Mouse (Mus musculus): ENCODE results near the gene Zfp472. TPM values are rescaled to one million over a fixed set of nuclear protein-coding genes. Genes with fewer than 3 reads are reported as not detected.

The Zfp472 gene
- polyA plus RNA-seq (2014; fragmentation: Nextera tagmentation; extraction: Ambion mirVana), result 14.0 and 14.5 TPM in 2 replicates

GRCm38 (mm10) chr17:32965623-32966290 lies at the start of gene Zfp472:
TSS of gene Zfp472 (plus strand) at chr17:32965814.
- H3K36me3 ChIP-seq (ENCODE audit: control insufficient read depth, insufficient read depth, low read length), result no peaks in the 10 kb centered on the region
- no peaks in the 10 kb centered on the region for H3K27me3 ChIP-seq (ENCODE audit: control insufficient read depth, insufficient read depth, low read length)
- DNase-seq (ENCODE audit: low spot score) (peak; percentile 95), ATAC-seq (ENCODE audit: insufficient number of reproducible peaks, low FRiP score, low TSS enrichment, low read depth) (peak; percentile 98)
- peaks cover 11% of the 10 kb centered on the region for H3K4me1 ChIP-seq (ENCODE audit: control insufficient read depth, insufficient read depth, low read length)
- H3K9me3 ChIP-seq (ENCODE audit: control insufficient read depth, low read length), result no peaks in the 10 kb centered on the region
- peak within 1 kb of the TSS; percentile 75 for H3K4me2 ChIP-seq (ENCODE audit: low read depth, severe bottlenecking)
- peak within 1 kb of the TSS; percentile 79 for H3K9ac ChIP-seq (ENCODE audit: low read length)
- H3K27ac ChIP-seq (replicated peaks; ENCODE audit: low read depth, low read length), result peak within 1 kb of the TSS; percentile 76
- under 1% methylated on average over 33 of the region's 33 CpGs for WGBS
- peak within 1 kb of the TSS; percentile 82 for H3K4me3 ChIP-seq (ENCODE audit: low read depth, low read length)

- Histone ChIP-seq H3K36me3 (ENCODE audit: control insufficient read depth, insufficient read depth, low read length) (no peaks in the 10 kb centered on the region), H3K4me2 (ENCODE audit: low read depth, severe bottlenecking) (no peak overlapping the region), H3K4me3 (ENCODE audit: low read depth, low read length) (no peak overlapping the region), H3K27me3 (ENCODE audit: control insufficient read depth, insufficient read depth, low read length) (no peaks in the 10 kb centered on the region), H3K4me1 (ENCODE audit: control insufficient read depth, insufficient read depth, low read length) (no peaks in the 10 kb centered on the region), H3K9me3 (ENCODE audit: control insufficient read depth, low read length) (no peaks in the 10 kb centered on the region), H3K27ac (replicated peaks; ENCODE audit: low read depth, low read length) (no peak overlapping the region), H3K9ac (ENCODE audit: low read length) (no peak overlapping the region)
- 81% methylated on average over 1 of the region's 1 CpGs for WGBS
- DNase-seq (ENCODE audit: low spot score) (no peak), ATAC-seq (ENCODE audit: insufficient number of reproducible peaks, low FRiP score, low TSS enrichment, low read depth) (no peak)
These were observed 49.5 kb upstream of the Zfp472 start for GRCm38 (mm10) chr17:32916075-32916474.

- H3K27ac ChIP-seq (replicated peaks; ENCODE audit: low read depth, low read length), result no peak within 1 kb of the TSS
- no peak within 1 kb of the TSS for H3K4me3 ChIP-seq (ENCODE audit: low read depth, low read length)
- 75% methylated on average over 2 of the region's 2 CpGs for WGBS
- no peak for DNase-seq (ENCODE audit: low spot score)
- H3K9ac ChIP-seq (ENCODE audit: low read length), result no peak within 1 kb of the TSS
- H3K4me2 ChIP-seq (ENCODE audit: low read depth, severe bottlenecking), result no peak within 1 kb of the TSS
- H3K36me3 ChIP-seq (ENCODE audit: control insufficient read depth, insufficient read depth, low read length), result no peaks in the 10 kb centered on the region
- H3K9me3 ChIP-seq (ENCODE audit: control insufficient read depth, low read length), result no peaks in the 10 kb centered on the region
- no peaks in the 10 kb centered on the region for H3K27me3 ChIP-seq (ENCODE audit: control insufficient read depth, insufficient read depth, low read length)
- ATAC-seq (ENCODE audit: insufficient number of reproducible peaks, low FRiP score, low TSS enrichment, low read depth), result no peak
- no peaks in the 10 kb centered on the region for H3K4me1 ChIP-seq (ENCODE audit: control insufficient read depth, insufficient read depth, low read length)
These were observed 48.5 kb upstream of the Zfp472 start, which contains the start of gene Cyp4f14 for GRCm38 (mm10) chr17:32917131-32917530. TSS of gene Cyp4f14 (minus strand) at chr17:32917342.

GRCm38 (mm10) chr17:32919123-32919522 lies 46.5 kb upstream of the Zfp472 start:
- no peak for ATAC-seq (ENCODE audit: insufficient number of reproducible peaks, low FRiP score, low TSS enrichment, low read depth)
- H3K4me1 ChIP-seq (ENCODE audit: control insufficient read depth, insufficient read depth, low read length), result no peaks in the 10 kb centered on the region
- DNase-seq (ENCODE audit: low spot score), result no peak

GRCm38 (mm10) chr17:32923681-32924080 lies 41.9 kb upstream of the Zfp472 start:
- ATAC-seq (ENCODE audit: insufficient number of reproducible peaks, low FRiP score, low TSS enrichment, low read depth) (no peak), DNase-seq (ENCODE audit: low spot score) (no peak)
- Histone ChIP-seq H3K27me3 (ENCODE audit: control insufficient read depth, insufficient read depth, low read length) (no peaks in the 10 kb centered on the region), H3K4me1 (ENCODE audit: control insufficient read depth, insufficient read depth, low read length) (no peaks in the 10 kb centered on the region), H3K9ac (ENCODE audit: low read length) (no peak overlapping the region), H3K4me3 (ENCODE audit: low read depth, low read length) (no peak overlapping the region), H3K36me3 (ENCODE audit: control insufficient read depth, insufficient read depth, low read length) (no peaks in the 10 kb centered on the region), H3K4me2 (ENCODE audit: low read depth, severe bottlenecking) (no peak overlapping the region), H3K9me3 (ENCODE audit: control insufficient read depth, low read length) (no peaks in the 10 kb centered on the region), H3K27ac (replicated peaks; ENCODE audit: low read depth, low read length) (no peak overlapping the region)
- 94% methylated on average over 1 of the region's 1 CpGs for WGBS

More at GRCm38 (mm10) chr17:32919123-32919522, 46.5 kb upstream of the Zfp472 start:
- no peak overlapping the region for H3K4me2 ChIP-seq (ENCODE audit: low read depth, severe bottlenecking)
- H3K9ac ChIP-seq (ENCODE audit: low read length), result no peak overlapping the region
- WGBS, result 56% methylated on average over 2 of the region's 2 CpGs
- no peaks in the 10 kb centered on the region for H3K27me3 ChIP-seq (ENCODE audit: control insufficient read depth, insufficient read depth, low read length)
- H3K27ac ChIP-seq (replicated peaks; ENCODE audit: low read depth, low read length), result no peak overlapping the region
- no peaks in the 10 kb centered on the region for H3K9me3 ChIP-seq (ENCODE audit: control insufficient read depth, low read length)
- no peak overlapping the region for H3K4me3 ChIP-seq (ENCODE audit: low read depth, low read length)
- H3K36me3 ChIP-seq (ENCODE audit: control insufficient read depth, insufficient read depth, low read length), result no peaks in the 10 kb centered on the region

- Histone ChIP-seq H3K9me3 (ENCODE audit: control insufficient read depth, low read length) (no peaks in the 10 kb centered on the region), H3K4me2 (ENCODE audit: low read depth, severe bottlenecking) (peak overlapping the region; percentile 64), H3K4me3 (ENCODE audit: low read depth, low read length) (peak overlapping the region; percentile 41), H3K9ac (ENCODE audit: low read length) (peak overlapping the region; percentile 78), H3K36me3 (ENCODE audit: control insufficient read depth, insufficient read depth, low read length) (no peaks in the 10 kb centered on the region), H3K27me3 (ENCODE audit: control insufficient read depth, insufficient read depth, low read length) (no peaks in the 10 kb centered on the region), H3K4me1 (ENCODE audit: control insufficient read depth, insufficient read depth, low read length) (no peaks in the 10 kb centered on the region), H3K27ac (replicated peaks; ENCODE audit: low read depth, low read length) (no peak overlapping the region)
- ATAC-seq (ENCODE audit: insufficient number of reproducible peaks, low FRiP score, low TSS enrichment, low read depth) (peak; percentile 76; the same call in 1 of the 2 replicates), DNase-seq (ENCODE audit: low spot score) (peak; percentile 84)
- 16% methylated on average over 32 of the region's 32 CpGs for WGBS
These were observed 40.8 kb upstream of the Zfp472 start for GRCm38 (mm10) chr17:32924658-32925312.

GRCm38 (mm10) chr17:32927803-32928202 lies 37.8 kb upstream of the Zfp472 start:
- no peak overlapping the region for H3K9ac ChIP-seq (ENCODE audit: low read length)
- no peak overlapping the region for H3K4me2 ChIP-seq (ENCODE audit: low read depth, severe bottlenecking)
- DNase-seq (ENCODE audit: low spot score) (no peak), ATAC-seq (ENCODE audit: insufficient number of reproducible peaks, low FRiP score, low TSS enrichment, low read depth) (no peak)
- H3K36me3 ChIP-seq (ENCODE audit: control insufficient read depth, insufficient read depth, low read length), result no peaks in the 10 kb centered on the region
- no peaks in the 10 kb centered on the region for H3K9me3 ChIP-seq (ENCODE audit: control insufficient read depth, low read length)
- no peaks in the 10 kb centered on the region for H3K27me3 ChIP-seq (ENCODE audit: control insufficient read depth, insufficient read depth, low read length)
- H3K4me3 ChIP-seq (ENCODE audit: low read depth, low read length), result no peak overlapping the region
- H3K4me1 ChIP-seq (ENCODE audit: control insufficient read depth, insufficient read depth, low read length), result no peaks in the 10 kb centered on the region
- WGBS, result 79% methylated on average over 5 of the region's 5 CpGs
- H3K27ac ChIP-seq (replicated peaks; ENCODE audit: low read depth, low read length), result no peak overlapping the region

- DNase-seq (ENCODE audit: low spot score), result no peak
- no peak overlapping the region for H3K4me2 ChIP-seq (ENCODE audit: low read depth, severe bottlenecking)
- H3K36me3 ChIP-seq (ENCODE audit: control insufficient read depth, insufficient read depth, low read length), result no peaks in the 10 kb centered on the region
- no peak for ATAC-seq (ENCODE audit: insufficient number of reproducible peaks, low FRiP score, low TSS enrichment, low read depth)
- no peak overlapping the region for H3K9ac ChIP-seq (ENCODE audit: low read length)
- no peaks in the 10 kb centered on the region for H3K27me3 ChIP-seq (ENCODE audit: control insufficient read depth, insufficient read depth, low read length)
- no peak overlapping the region for H3K27ac ChIP-seq (replicated peaks; ENCODE audit: low read depth, low read length)
- no peak overlapping the region for H3K4me3 ChIP-seq (ENCODE audit: low read depth, low read length)
- WGBS, result 80% methylated on average over 4 of the region's 4 CpGs
- H3K4me1 ChIP-seq (ENCODE audit: control insufficient read depth, insufficient read depth, low read length), result no peaks in the 10 kb centered on the region
- no peaks in the 10 kb centered on the region for H3K9me3 ChIP-seq (ENCODE audit: control insufficient read depth, low read length)
These were observed 25.8 kb upstream of the Zfp472 start for GRCm38 (mm10) chr17:32939831-32940230.
